Mouse (Mus musculus): ENCODE measurements at regions not wholly inside any gene's neighbourhood (a gene's known extent, or its start where the extent isn't known, plus 50 kb on each side); places are given as distances from the start of the nearest gene placed in this dataset.
"Not testable (repeated sequence)": the region's sequence is repeated elsewhere in the genome, so short reads cannot be mapped to it uniquely, and the experiment has no call there.

GRCm38 (mm10) chrX:93107930-93108567 is 178.2 kb upstream of the Arx start:
- no peak for DNase-seq (ENCODE audit: low read depth, low spot score)
- Histone ChIP-seq H3K27me3 (ENCODE audit: control insufficient read depth, insufficient read depth, low read length, poor library complexity, severe bottlenecking) (no peaks in the 10 kb centered on the region), H3K36me3 (ENCODE audit: control insufficient read depth, insufficient read depth, low read length, poor library complexity, severe bottlenecking) (no peaks in the 10 kb centered on the region)

- H3K27me3 ChIP-seq (ENCODE audit: control insufficient read depth, insufficient read depth, low read length, poor library complexity, severe bottlenecking); DNase-seq (ENCODE audit: low read depth, low spot score); H3K36me3 ChIP-seq (ENCODE audit: control insufficient read depth, insufficient read depth, low read length, poor library complexity, severe bottlenecking): not testable (repeated sequence)
Measured at GRCm38 (mm10) chrX:93154367-93154766, 131.9 kb upstream of the Arx start.

- Histone ChIP-seq H3K36me3 (ENCODE audit: control insufficient read depth, insufficient read depth, low read length, poor library complexity, severe bottlenecking) (no peaks in the 10 kb centered on the region), H3K27me3 (ENCODE audit: control insufficient read depth, insufficient read depth, low read length, poor library complexity, severe bottlenecking) (no peaks in the 10 kb centered on the region)
- DNase-seq (ENCODE audit: low read depth, low spot score), result no peak
Measured at GRCm38 (mm10) chrX:93159105-93159504, 127.1 kb upstream of the Arx start.

GRCm38 (mm10) chrX:93160956-93161355 is 125.3 kb upstream of the Arx start:
- H3K36me3 ChIP-seq (ENCODE audit: control insufficient read depth, insufficient read depth, low read length, poor library complexity, severe bottlenecking), result no peaks in the 10 kb centered on the region
- no peak for DNase-seq (ENCODE audit: low read depth, low spot score)
- H3K27me3 ChIP-seq (ENCODE audit: control insufficient read depth, insufficient read depth, low read length, poor library complexity, severe bottlenecking), result no peaks in the 10 kb centered on the region

Data from splenic B cell, adult 2 months (primary cell).